Mouse (Mus musculus) layer of hippocampus, adult 9-11 months (tissue): Measurements from ENCODE around the gene Slc30a10.

ENCODE experiments used
- DNase-seq: peaks from one replicate; pipeline ENCODE4 v3.0.0; 2022

Slc30a10 gene

DNA sequence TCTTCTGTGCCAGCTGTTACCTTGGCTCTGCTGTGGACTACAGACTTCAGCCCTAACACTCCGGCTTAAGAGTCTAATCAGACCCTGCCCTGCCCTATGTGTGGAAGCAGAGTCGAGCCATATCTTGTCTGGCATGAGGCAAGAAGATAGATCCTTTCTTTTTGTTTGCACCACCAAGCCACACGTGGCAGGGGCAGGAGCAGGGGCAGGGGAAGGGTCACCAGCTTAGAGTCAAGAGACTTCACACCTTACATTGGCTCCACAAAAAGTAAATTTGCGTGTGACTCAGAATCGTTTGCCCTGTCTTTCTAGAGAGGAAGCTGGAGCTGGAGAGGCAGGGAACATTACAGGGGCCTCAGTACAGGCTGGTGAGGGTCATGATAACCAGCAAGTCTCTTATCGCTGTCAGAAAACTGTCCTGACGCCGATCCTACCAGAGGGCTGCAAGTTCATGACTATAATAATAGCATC is 14.9 kb downstream of the Slc30a10 start:
- DNase-seq = no peak

DNA sequence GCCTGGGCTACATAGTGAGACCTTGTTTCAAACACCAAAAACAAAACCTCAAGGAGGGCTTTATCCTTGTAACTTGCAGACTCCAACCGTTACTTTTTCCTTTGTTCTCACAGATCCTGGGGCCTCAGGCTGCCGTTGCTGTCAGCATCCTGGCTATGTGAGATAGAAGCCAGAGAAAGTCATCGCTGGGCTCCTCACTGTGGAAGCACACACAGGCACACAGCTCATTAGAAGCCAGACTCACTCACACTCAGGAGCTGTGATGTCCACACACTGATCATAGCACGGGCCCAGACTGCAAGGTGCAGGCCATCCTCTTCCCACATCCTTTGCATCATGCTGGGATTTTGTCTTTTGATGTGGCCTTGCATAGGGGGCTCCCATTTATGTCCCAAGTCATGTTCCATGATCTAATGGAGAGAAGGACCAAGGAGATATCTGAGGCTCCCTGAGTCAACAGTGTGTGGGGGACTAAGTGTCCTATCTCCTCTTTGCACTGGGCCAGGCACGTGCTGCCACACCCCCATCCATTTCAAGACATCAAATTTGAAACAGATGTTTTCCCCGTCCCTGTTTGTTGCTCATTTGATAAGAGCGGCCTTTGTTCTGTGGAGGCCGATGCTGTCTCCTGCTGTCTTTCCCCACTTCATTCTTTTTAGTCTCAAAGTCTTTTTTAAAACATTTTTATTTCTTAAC is 17.5 kb downstream of the Slc30a10 start:
- no peak for DNase-seq

- no peak for DNase-seq
Observed at GRCm38 (mm10) chr1:185472730-185473129, 18.1 kb downstream of the Slc30a10 start.

DNA sequence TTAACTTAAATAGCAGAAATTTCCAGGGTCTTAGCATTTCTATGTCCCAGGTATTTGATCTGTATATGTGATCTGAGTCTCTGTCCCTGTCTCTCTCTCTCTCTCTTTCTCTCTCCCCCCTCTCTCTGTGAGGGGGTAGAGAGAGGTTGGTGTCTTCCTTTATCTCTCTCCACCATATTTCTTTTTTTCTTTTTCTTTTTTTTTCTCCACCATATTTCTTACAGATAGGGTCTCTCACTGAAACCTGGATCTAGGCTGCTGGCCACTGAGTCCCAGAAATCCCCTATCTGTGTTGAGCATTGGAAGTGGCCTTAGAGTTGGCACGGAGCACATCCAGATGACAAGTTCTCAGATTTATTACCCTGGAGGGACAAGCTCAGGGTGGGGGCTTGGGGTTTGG is 18.8 kb downstream of the Slc30a10 start:
- no peak for DNase-seq

- no peak for DNase-seq
Observed at GRCm38 (mm10) chr1:185479861-185480260, 25.2 kb downstream of the Slc30a10 start.

- peak; percentile 49 for DNase-seq
Observed at GRCm38 (mm10) chr1:185482001-185482761, 27.5 kb downstream of the Slc30a10 start.

DNA sequence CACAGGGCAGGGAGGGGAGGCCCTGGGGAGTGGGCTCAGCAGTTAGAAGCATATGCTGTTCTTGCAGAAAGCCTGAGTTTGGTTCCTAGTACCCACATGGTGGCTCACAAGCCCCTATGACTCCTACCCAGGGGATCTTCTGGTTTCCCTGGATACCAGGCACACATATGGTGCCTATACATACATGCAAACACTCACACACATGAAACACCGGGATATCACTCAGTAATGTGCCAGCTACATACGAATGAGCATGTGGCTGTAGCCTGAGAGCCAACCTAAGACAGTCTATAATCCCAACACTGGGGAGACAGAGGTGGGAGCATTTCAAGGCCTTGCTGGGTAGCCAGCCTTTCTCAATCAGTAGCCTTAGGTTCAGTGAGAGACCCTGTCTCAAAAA is 28.1 kb downstream of the Slc30a10 start:
- no peak for DNase-seq

- DNase-seq = no peak
Observed at GRCm38 (mm10) chr1:185483356-185484057, 28.9 kb downstream of the Slc30a10 start.

DNA sequence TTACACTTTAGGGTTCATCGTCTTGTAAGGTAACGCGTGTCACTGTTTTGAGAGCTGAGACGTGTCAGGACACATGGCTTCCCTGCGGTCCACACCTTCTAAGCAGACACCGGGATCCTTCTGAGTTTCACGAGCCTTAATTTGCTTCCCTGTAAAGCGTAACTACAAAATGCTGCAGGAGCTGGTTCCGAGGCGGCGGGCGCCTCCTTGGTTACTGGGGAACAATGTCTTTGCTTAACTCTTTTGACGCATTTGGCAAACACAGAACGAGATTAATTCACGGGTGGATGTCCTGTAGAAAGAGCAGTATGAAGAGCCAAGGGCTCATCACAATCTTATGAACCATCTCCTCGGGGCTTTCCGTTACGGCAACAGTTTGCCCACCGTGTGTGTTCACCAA is 29.6 kb downstream of the Slc30a10 start:
- DNase-seq = no peak

DNA sequence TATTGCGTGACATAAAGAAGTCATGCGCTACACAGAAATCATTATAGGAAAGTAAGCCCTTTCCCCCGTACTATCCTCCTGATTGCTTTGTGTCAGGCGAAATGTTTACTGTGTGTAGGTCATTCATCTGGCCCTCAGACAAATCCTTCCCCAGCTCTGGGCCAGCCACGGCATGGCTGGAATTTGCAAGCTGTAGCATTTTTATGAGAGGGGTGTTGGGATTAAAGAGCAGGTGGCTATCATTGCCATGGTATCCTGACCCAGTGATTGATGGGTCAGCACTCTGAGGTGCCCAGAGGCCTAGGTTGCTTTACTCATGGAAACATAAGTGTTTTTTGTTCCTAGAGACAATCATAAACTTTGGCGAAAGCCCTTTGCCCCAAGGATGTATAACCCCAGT is 35.2 kb downstream of the Slc30a10 start:
- DNase-seq = no peak

DNA sequence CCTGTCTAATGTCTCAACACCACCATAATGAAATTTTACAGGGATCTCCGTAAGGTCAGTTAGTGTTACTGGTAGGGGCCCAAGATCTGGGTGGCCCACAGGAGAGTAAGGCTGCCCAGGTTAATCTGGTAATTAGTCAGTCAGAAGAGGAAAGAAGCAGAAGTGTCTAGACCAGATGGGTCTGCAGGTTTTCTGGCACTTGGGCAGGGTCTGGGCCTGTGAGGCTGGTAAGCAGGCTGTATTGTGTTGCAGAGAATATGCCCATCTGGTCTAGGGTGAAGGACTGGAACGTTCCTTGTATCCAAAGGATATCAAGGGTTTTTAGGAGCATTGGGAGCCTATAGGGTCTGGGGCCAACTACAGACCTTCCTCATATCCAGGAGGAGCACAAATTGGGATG is 36.0 kb downstream of the Slc30a10 start:
- DNase-seq = no peak

DNA sequence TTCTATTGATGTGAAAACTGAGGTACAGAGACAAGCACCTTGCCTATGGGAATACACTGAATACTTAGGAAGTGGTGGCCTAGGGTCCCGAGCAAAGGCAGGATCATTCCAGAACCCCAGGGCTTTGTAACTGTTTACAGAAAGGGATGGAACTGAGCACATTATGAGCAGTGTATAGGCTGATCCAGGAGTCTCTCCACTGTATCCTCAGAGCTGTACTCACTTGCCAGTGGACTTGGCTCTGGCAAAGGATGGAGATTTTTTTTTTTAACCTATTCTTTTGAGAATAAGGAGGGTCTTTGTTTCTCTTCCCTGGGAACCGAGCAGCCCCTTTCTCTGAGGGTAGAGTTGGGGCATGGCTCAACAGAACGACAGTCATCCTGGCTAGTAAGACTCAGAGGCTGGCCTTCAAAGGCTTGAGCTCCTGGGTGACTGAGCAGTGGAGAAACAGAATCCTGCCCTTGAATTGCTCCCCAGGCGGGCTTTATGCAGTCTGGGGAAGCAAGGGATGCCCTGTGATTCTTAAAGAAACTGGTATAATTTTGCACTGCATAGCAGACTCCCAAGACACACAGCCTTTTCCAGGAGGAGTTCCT is 38.9 kb downstream of the Slc30a10 start:
- peak; percentile 51 for DNase-seq

DNA sequence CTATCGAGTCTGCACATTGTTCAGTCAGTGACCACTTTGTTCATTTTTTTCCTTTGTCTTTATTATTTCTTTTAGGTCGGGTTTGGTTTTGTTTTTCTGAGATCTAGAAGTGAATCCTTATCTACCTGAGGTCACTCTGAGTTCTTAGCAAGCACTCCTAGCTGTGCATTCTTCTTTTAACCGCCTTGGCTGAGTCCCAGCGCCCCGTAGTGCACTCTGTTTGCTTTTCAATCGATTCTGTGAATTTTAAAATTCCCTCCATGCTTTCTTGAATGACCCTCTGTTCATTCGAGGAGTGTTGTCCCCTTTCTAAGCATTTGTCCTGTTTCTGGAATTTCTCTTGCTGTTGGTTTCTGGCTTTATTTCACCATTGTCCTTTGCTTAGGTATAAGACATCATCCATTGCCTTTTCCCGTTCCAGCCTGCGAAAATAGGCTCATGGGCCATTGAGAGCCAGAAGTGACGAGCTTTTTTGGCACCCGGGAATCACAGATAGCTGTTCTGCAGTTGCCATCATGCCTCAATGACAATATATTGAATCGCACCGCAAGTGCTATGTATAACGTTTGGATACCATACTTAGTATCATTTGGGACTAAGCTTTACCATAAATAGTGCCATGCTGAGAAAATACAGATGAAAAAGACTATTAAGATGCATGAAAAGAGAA is 42.3 kb downstream of the Slc30a10 start:
- DNase-seq = no peak

DNA sequence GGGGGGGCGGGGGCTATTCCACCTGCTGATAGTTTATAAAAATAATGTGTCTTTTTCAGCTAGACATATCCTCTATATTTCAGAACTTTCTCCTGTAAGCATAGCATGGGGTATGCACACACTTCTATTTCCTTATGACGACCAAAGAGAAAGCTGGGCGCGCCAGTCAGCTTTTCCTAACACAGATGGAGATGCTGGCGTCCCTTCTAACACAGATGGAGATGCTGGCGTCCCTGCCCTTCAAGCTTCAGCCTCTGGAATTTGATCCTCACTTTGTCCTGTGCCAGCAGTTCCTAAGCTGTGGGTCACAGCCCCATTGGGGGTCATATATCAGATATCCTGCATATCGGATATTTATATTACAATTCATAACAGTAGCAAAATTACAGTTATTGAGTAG is 46.0 kb downstream of the Slc30a10 start:
- DNase-seq = no peak

DNA sequence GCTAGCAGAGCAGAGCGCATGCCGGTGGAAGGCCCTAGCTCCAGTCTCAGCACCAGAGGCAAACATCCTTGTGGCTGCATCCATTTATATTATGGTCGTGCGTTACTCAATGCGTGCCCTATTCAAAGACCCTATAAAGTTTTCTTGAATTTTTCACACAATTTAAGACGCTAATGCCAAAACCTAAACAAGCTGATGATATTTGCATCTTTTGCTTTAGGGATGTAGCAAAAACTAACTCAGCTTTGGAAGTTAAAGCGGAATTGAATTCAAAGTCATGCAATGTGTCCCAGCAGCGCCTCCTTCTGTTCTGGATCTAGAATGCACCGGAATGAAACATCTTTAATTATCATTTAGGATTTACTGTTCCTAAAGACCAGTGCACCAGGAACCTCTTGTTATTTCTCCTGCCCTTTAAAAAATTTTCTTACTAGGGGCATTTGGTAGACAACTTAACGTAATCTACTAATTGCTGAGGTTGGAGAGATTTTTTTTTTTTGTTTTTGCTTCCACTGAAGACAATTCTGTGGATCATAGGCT is 47.2 kb downstream of the Slc30a10 start:
- DNase-seq = no peak

GRCm38 (mm10) chr1:185502550-185502949 is 47.9 kb downstream of the Slc30a10 start:
- no peak for DNase-seq

- DNase-seq = no peak
Observed at GRCm38 (mm10) chr1:185509042-185509441, 54.4 kb downstream of the Slc30a10 start.

GRCm38 (mm10) chr1:185511306-185511705 is 56.7 kb downstream of the Slc30a10 start:
- DNase-seq = no peak

- no peak for DNase-seq
Observed at GRCm38 (mm10) chr1:185515526-185515979, 60.9 kb downstream of the Slc30a10 start.

DNA sequence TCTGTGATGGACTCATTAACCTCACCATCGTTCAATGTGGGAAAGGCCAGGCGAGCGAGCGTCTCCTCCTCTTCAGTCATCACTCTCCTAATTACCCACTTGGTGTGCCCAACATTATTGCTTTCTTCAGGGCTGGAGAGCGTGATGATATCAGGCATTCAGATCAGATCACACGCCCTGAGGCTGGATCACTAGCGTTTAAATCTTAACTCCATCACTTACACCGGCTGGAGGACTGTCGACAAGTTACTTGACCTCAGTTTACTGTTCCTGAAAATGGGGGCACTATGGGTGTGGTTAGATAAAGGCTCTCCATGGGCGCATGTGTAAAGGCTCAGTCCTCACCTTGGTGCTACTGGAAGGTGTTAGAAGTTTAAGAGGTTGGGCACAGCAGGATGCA is 61.4 kb downstream of the Slc30a10 start:
- no peak for DNase-seq

DNA sequence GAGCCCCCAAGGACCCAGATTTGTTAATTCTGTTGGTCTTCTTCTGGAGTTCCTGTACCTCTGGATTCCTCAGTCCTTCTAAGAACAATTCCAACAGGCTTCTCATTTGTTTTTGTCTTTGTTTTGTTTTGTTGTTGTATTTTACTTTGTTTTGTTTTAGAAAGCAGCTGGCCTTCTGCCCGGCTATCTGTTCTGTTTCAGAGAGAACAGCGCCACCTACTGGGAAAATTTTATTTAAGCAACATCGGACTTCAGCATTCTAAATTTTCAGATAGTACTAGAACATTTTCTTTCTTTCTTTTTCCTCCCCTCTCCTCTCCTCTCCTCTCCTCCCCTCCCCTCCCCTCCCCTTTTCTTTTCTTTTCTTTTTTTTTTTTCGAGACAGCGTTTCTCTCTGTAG is 62.9 kb downstream of the Slc30a10 start:
- DNase-seq = peak; percentile 16
